Mouse (Mus musculus) erythroblast, embryonic 14.5 days (primary cell): ENCODE data around the gene Crabp2. TPM values are rescaled to one million over a fixed set of nuclear protein-coding genes. Genes with fewer than 3 reads are reported as not detected.

Experiments
- H3K27me3 ChIP-seq: 2 replicates; pipeline ENCODE4 v1.6.1; 2012; ENCODE audit warnings: inconsistent platforms; ENCODE audit not compliant: control insufficient read depth
- H3K36me3 ChIP-seq: 2 replicates; pipeline ENCODE4 v1.6.1; 2012; ENCODE audit warnings: mild to moderate bottlenecking, inconsistent platforms; ENCODE audit not compliant: control insufficient read depth
- H3K4me1 ChIP-seq: 2 replicates; pipeline ENCODE4 v1.6.1; 2012; ENCODE audit warnings: inconsistent platforms; ENCODE audit not compliant: control insufficient read depth
- H3K4me3 ChIP-seq: replicated peaks from 2 replicates; pipeline ENCODE3; 2012; ENCODE audit warnings: moderate library complexity, mild to moderate bottlenecking, inconsistent platforms
- H3K9me3 ChIP-seq: 2 replicates; pipeline ENCODE4 v1.6.1; 2012; ENCODE audit warnings: low read length, inconsistent platforms, mixed read lengths; ENCODE audit not compliant: control insufficient read depth
- GATA1 ChIP-seq: IDR thresholded peaks from 2 replicates; pipeline ENCODE4 v1.6.1; 2012; ENCODE audit warnings: low read length, inconsistent platforms, mixed read lengths
- TAL1 ChIP-seq: IDR thresholded peaks from 3 replicates; pipeline ENCODE4 v1.6.1; 2012; ENCODE audit warnings: low read length, inconsistent platforms, mixed read lengths
- polyA plus RNA-seq: library from polyadenylated mRNA; stranded (reverse); fragments of >175 nt; gene quantifications from 2 replicates; pipeline ENCODE4 v1.2.3, GENCODE M21; 2012

Gene Crabp2
- polyA plus RNA-seq, 1 experiment, result not detected

- Histone ChIP-seq H3K27me3 (peaks cover 60% of the 10 kb centered on the region), H3K4me1 (peaks cover 5% of the 10 kb centered on the region; the same call in 1 of the 2 replicates), H3K9me3 (no peaks in the 10 kb centered on the region), H3K4me3 (peak overlapping the region; percentile 18), H3K36me3 (no peaks in the 10 kb centered on the region)
- no peak for TF ChIP-seq TAL1
- no peak for TF ChIP-seq GATA1
Observed at GRCm38 (mm10) chr3:87960586-87961191, 12.2 kb downstream of the Crabp2 start.

GRCm38 (mm10) chr3:87970184-87970938 lies 21.9 kb downstream of the Crabp2 start:
- no peak for TF ChIP-seq TAL1
- no peaks in the 10 kb centered on the region for H3K9me3 ChIP-seq
- H3K27me3 ChIP-seq, result peaks cover 73% of the 10 kb centered on the region
- no peaks in the 10 kb centered on the region; the same call in none of the 2 replicates for H3K4me1 ChIP-seq
- H3K36me3 ChIP-seq, result no peaks in the 10 kb centered on the region
- no peak overlapping the region for H3K4me3 ChIP-seq

- no peak within 1 kb of the TSS for H3K4me3 ChIP-seq
- peaks cover 79% of the 10 kb centered on the region for H3K27me3 ChIP-seq
- no peaks in the 10 kb centered on the region; the same call in none of the 2 replicates for H3K4me1 ChIP-seq
- H3K36me3 ChIP-seq, result no peaks in the 10 kb centered on the region
- TF ChIP-seq TAL1 (no peak), GATA1 (no peak)
- no peaks in the 10 kb centered on the region for H3K9me3 ChIP-seq
Observed at GRCm38 (mm10) chr3:87970939-87971488, 22.5 kb downstream of the Crabp2 start, which contains the start of gene Nes. TSS of gene Nes (plus strand) at chr3:87971078.

- no peaks in the 10 kb centered on the region for H3K9me3 ChIP-seq
- no peaks in the 10 kb centered on the region; the same call in none of the 2 replicates for H3K4me1 ChIP-seq
- H3K36me3 ChIP-seq, result no peaks in the 10 kb centered on the region
- TF ChIP-seq GATA1 (no peak), TAL1 (no peak)
- peaks cover 79% of the 10 kb centered on the region for H3K27me3 ChIP-seq
- H3K4me3 ChIP-seq, result no peak overlapping the region
Observed at GRCm38 (mm10) chr3:87971489-87972202, 23.2 kb downstream of the Crabp2 start.

- no peaks in the 10 kb centered on the region; the same call in none of the 2 replicates for H3K4me1 ChIP-seq
- H3K4me3 ChIP-seq, result no peak overlapping the region
- TF ChIP-seq GATA1 (no peak), TAL1 (no peak)
- no peaks in the 10 kb centered on the region for H3K36me3 ChIP-seq
- H3K9me3 ChIP-seq, result no peaks in the 10 kb centered on the region
- peaks cover 79% of the 10 kb centered on the region for H3K27me3 ChIP-seq
Observed at GRCm38 (mm10) chr3:87972203-87972664, 23.8 kb downstream of the Crabp2 start.

GRCm38 (mm10) chr3:87972776-87973175 lies 24.3 kb downstream of the Crabp2 start:
- TF ChIP-seq GATA1, result no peak
- no peak for TF ChIP-seq TAL1
- Histone ChIP-seq H3K4me1 (no peaks in the 10 kb centered on the region; the same call in none of the 2 replicates), H3K27me3 (peaks cover 75% of the 10 kb centered on the region), H3K36me3 (no peaks in the 10 kb centered on the region), H3K9me3 (no peaks in the 10 kb centered on the region), H3K4me3 (no peak overlapping the region)

- no peak overlapping the region for H3K4me3 ChIP-seq
- H3K9me3 ChIP-seq, result no peaks in the 10 kb centered on the region
- H3K4me1 ChIP-seq, result no peaks in the 10 kb centered on the region; the same call in none of the 2 replicates
- no peaks in the 10 kb centered on the region for H3K36me3 ChIP-seq
- H3K27me3 ChIP-seq, result peaks cover 73% of the 10 kb centered on the region
- TF ChIP-seq TAL1, result no peak
Observed at GRCm38 (mm10) chr3:87973593-87974380, 25.3 kb downstream of the Crabp2 start.

GRCm38 (mm10) chr3:87974381-87974987 lies 26.0 kb downstream of the Crabp2 start:
- H3K27me3 ChIP-seq, result peaks cover 68% of the 10 kb centered on the region
- no peak overlapping the region for H3K4me3 ChIP-seq
- TF ChIP-seq GATA1 (no peak), TAL1 (no peak)
- no peaks in the 10 kb centered on the region; the same call in none of the 2 replicates for H3K4me1 ChIP-seq
- H3K36me3 ChIP-seq, result no peaks in the 10 kb centered on the region
- H3K9me3 ChIP-seq, result no peaks in the 10 kb centered on the region
